Mouse (Mus musculus): ENCODE measurements around the gene Ube2g1. TPM values are rescaled to one million over a fixed set of nuclear protein-coding genes. Genes with fewer than 3 reads are reported as not detected.

Gene Ube2g1
- polyA plus RNA-seq, 1 experiment from 2014 or later, result 106 TPM

GRCm38 (mm10) chr11:72576466-72577351 lies 30.4 kb upstream of the Ube2g1 start:
- Histone ChIP-seq H3K9me3 (no peaks in the 10 kb centered on the region), H3K27me3 (peaks cover 16% of the 10 kb centered on the region; the same call in 1 of the 2 replicates), H3K4me2 (peak overlapping the region; percentile 59), H3K27ac (0 out of 2 replicates have a peak overlapping the region, but pooled peaks have one; percentile 31), H3K4me1 (peaks cover 16% of the 10 kb centered on the region), H3K4me3 (replicated peaks) (peak overlapping the region; percentile 30), H3K9ac (peak overlapping the region; percentile 44), H3K36me3 (replicated peaks) (no peaks in the 10 kb centered on the region)
- WGBS, result 2% methylated on average over 24 of the region's 24 CpGs
- ATAC-seq (ENCODE audit: low FRiP score), result peak; percentile 51; the same call in 1 of the 2 replicates

GRCm38 (mm10) chr11:72578471-72578870 lies 28.6 kb upstream of the Ube2g1 start:
- Histone ChIP-seq H3K9me3 (no peaks in the 10 kb centered on the region), H3K4me1 (peaks cover 16% of the 10 kb centered on the region), H3K4me3 (replicated peaks) (no peak overlapping the region), H3K36me3 (replicated peaks) (no peaks in the 10 kb centered on the region), H3K9ac (no peak overlapping the region), H3K4me2 (no peak overlapping the region), H3K27ac (no peak overlapping the region), H3K27me3 (peaks cover 13% of the 10 kb centered on the region; the same call in 1 of the 2 replicates)
- 79% methylated on average over 4 of the region's 4 CpGs for WGBS
- ATAC-seq (ENCODE audit: low FRiP score), result no peak

DNA sequence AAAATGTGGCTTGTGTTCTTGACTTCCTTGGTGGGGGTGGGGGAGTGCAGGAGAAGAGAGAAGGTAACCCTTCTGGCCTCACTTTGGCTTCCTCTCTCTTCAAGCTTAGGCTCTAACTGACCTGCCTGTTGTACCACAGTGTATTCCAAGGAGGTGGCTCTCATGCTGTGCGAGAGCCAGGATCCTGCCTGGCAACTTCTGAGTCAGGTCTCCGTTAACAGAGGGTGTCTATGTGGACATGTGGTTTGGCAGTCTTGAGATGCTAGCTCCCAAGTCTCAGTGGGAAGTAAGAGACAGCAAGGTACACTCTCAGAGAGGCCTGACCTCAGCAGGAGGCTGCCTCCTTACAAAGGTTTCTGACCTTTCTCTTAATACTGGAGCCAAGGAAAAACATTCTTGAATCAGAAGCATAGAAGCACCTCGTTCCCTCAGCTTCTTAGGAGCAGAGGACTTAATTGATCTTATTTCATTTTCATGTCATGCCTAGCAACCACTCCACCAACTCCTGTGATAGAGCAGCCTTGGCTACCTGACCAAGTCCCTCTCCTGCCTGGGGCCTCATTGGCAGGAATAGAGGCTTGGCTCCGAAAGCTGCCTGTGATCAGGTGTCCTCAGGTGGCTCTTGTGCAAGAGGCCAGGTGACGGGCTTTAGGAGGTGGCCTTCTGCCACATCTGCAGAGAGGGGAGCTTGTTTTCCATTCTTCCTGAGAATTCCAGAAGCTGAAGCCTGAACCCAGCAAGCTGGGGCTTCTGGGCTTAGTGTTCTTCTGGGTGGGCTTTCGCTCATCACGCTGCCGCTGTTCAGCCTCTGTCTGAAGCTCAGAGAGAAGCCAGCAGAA lies 25.3 kb upstream of the Ube2g1 start:
- peaks cover 9% of the 10 kb centered on the region; the same call in 1 of the 2 replicates for H3K27me3 ChIP-seq
- 66% methylated on average over 8 of the region's 8 CpGs for WGBS
- H3K36me3 ChIP-seq (replicated peaks), result no peaks in the 10 kb centered on the region

DNA sequence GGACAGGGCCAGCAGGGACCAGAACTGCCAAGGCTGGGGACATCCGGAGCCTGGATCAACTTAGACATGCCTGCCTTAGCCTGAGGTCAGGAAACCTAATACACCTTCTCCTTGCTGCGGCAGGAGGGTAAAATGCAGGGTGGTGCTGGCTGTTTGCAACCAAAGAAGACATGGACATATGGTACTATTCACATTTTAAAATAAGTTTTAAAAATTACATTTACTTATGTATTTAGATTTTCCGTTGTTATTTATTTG lies 24.7 kb upstream of the Ube2g1 start:
- no peak for ATAC-seq (ENCODE audit: low FRiP score)

More for the DNA sequence above, 25.3 kb upstream of the Ube2g1 start:
- Histone ChIP-seq H3K4me3 (replicated peaks) (no peak overlapping the region), H3K4me2 (no peak overlapping the region), H3K9ac (no peak overlapping the region), H3K4me1 (peaks cover 6% of the 10 kb centered on the region; the same call in 1 of the 2 replicates), H3K27ac (no peak overlapping the region), H3K9me3 (no peaks in the 10 kb centered on the region)
- no peak for ATAC-seq (ENCODE audit: low FRiP score)

DNA sequence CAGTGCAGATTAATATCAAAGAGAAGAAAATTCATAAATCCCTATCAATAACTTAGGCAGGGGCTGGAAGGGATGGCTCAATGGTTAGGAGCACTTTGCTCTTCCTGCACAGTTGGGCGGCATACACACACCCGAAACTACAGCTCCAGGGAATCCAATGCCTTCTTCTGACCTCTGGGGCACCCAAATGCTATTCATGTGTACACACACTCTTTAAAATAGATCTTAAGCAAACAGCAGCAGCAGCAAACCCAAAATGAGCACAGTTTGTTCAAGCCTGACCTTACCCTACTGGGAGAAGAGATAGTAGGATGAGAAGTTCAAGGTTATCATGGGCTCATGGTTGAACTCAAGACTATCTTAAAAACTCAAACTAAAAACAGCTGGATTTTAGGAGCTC lies 24.0 kb upstream of the Ube2g1 start:
- Histone ChIP-seq H3K4me2 (no peak overlapping the region), H3K9me3 (no peaks in the 10 kb centered on the region), H3K27me3 (0 out of 2 replicates have a peak, but pooled peaks cover 3% of the 10 kb centered on the region), H3K36me3 (replicated peaks) (no peaks in the 10 kb centered on the region), H3K4me1 (no peaks in the 10 kb centered on the region), H3K4me3 (replicated peaks) (no peak overlapping the region), H3K27ac (no peak overlapping the region), H3K9ac (no peak overlapping the region)
- 76% methylated on average over 2 of the region's 2 CpGs for WGBS
- no peak for ATAC-seq (ENCODE audit: low FRiP score)

More for the DNA sequence above, 24.7 kb upstream of the Ube2g1 start:
- Histone ChIP-seq H3K4me1 (0 out of 2 replicates have a peak, but pooled peaks cover 1% of the 10 kb centered on the region), H3K9me3 (no peaks in the 10 kb centered on the region), H3K4me3 (replicated peaks) (no peak overlapping the region), H3K4me2 (no peak overlapping the region), H3K36me3 (replicated peaks) (no peaks in the 10 kb centered on the region), H3K9ac (no peak overlapping the region), H3K27ac (no peak overlapping the region), H3K27me3 (peaks cover 9% of the 10 kb centered on the region; the same call in 1 of the 2 replicates)
- 74% methylated on average over 3 of the region's 3 CpGs for WGBS

DNA sequence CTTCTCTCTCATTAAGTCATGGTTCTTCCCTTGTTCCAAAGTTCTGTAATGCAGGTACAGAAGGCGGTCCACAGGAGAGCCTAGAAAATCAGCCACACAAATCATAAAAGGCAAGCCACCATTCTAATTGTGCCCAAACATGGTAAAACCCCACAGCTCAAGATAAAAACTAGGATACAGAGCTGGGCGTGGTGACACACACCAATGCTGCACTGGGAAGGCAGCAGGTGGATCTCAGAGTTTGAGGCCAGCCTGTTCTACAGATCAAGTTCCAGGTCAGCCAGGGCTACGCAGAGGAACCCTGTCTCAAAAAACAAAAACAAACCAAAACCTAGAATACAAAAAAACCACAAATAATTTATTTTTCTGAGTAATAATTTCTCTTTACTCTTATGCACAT lies 20.5 kb upstream of the Ube2g1 start:
- Histone ChIP-seq H3K9me3 (no peaks in the 10 kb centered on the region), H3K4me1 (no peaks in the 10 kb centered on the region), H3K27ac (no peak overlapping the region), H3K9ac (no peak overlapping the region), H3K4me2 (no peak overlapping the region), H3K27me3 (no peaks in the 10 kb centered on the region), H3K4me3 (replicated peaks) (no peak overlapping the region), H3K36me3 (replicated peaks) (no peaks in the 10 kb centered on the region)
- WGBS, result 90% methylated on average over 3 of the region's 3 CpGs
- ATAC-seq (ENCODE audit: low FRiP score), result no peak

DNA sequence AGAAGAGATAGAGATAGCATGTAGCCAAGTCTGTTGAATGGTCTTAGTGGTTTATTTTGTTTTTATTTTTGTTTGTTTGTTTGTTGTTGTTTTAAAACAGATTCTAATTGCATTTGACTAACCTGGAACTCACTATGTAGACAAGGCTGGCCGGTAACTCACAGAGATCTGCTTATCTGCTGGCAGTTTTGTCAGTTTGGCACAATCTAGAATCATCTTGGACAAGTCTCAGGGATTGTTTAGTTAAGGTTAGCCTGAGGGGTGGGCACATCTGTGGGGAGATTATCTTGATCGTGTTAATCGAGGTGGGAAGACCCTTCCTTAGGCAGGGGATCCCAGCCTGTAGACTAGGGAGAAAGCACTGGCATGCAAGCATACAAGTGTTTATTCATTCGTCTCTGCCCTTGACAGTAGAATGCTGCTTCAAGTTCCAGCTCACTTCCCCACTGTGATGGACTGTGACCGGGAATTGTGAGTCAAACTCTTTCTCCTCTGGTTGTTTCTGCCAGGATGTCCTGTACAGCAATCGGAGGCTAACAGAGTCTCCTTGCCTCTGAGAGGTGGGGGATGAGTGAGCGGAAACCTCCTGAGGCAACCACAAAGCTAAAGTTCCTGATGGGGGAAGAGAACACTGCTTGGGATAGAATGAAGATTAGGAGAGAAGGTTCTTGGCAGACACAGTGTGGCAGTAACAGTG lies 19.4 kb upstream of the Ube2g1 start:
- H3K4me1 ChIP-seq, result no peaks in the 10 kb centered on the region
- no peaks in the 10 kb centered on the region for H3K27me3 ChIP-seq
- H3K4me3 ChIP-seq (replicated peaks), result no peak overlapping the region
- WGBS, result 73% methylated on average over 7 of the region's 7 CpGs
- no peak overlapping the region for H3K9ac ChIP-seq
- no peak overlapping the region for H3K27ac ChIP-seq
- H3K9me3 ChIP-seq, result no peaks in the 10 kb centered on the region
- no peak for ATAC-seq (ENCODE audit: low FRiP score)
- H3K4me2 ChIP-seq, result no peak overlapping the region
- no peaks in the 10 kb centered on the region for H3K36me3 ChIP-seq (replicated peaks)

DNA sequence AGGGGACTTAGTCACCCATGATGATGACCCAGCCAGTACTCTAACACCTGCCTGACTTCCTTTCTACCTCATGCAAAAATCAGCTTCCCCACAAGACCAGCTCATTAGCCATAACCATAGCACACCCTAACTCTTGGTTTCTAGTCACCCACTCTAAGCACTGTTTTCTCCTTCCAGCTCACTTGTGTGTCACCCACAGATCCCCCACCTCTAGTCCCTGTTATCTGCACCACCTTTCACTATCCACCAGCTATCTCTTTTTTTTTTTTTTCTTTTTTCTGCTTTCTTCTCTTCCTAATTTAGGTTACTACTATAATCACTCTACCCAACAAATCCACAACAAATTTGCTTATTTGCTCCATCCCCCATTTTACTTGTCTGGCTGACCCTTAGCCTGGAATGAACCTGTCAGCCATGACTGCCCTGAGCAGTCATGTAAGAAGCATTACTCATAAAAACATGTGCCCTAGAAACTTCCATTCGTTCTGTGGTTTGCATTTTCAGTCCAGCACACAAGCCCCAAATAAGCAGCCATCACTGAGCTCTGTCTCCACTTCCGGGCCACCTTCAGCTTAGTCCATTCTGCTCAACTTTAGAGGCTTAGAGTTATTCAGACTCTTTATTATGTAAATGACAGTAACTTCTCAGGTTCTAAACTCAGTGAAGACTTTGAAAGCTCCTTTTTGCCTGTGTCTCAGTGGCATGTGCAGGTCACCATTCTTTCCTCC lies 11.9 kb upstream of the Ube2g1 start:
- no peaks in the 10 kb centered on the region for H3K27me3 ChIP-seq
- H3K27ac ChIP-seq, result no peak overlapping the region
- no peaks in the 10 kb centered on the region for H3K36me3 ChIP-seq (replicated peaks)
- no peak for ATAC-seq (ENCODE audit: low FRiP score)
- H3K9me3 ChIP-seq, result no peaks in the 10 kb centered on the region
- no peak overlapping the region for H3K4me3 ChIP-seq (replicated peaks)
- H3K4me2 ChIP-seq, result no peak overlapping the region
- no peaks in the 10 kb centered on the region for H3K4me1 ChIP-seq
- no peak overlapping the region for H3K9ac ChIP-seq
- 57% methylated on average over 2 of the region's 2 CpGs for WGBS

GRCm38 (mm10) chr11:72597780-72598179 lies 9.3 kb upstream of the Ube2g1 start:
- Histone ChIP-seq H3K9me3 (no peaks in the 10 kb centered on the region), H3K27me3 (no peaks in the 10 kb centered on the region), H3K27ac (no peak overlapping the region), H3K36me3 (replicated peaks) (no peaks in the 10 kb centered on the region), H3K9ac (no peak overlapping the region), H3K4me2 (no peak overlapping the region), H3K4me1 (no peaks in the 10 kb centered on the region), H3K4me3 (replicated peaks) (no peak overlapping the region)
- no peak for ATAC-seq (ENCODE audit: low FRiP score)
- WGBS, result 90% methylated on average over 4 of the region's 4 CpGs

GRCm38 (mm10) chr11:72607469-72608070 lies 487 bp downstream of the Ube2g1 start:
- under 1% methylated on average over 71 of the region's 79 CpGs for WGBS
- Histone ChIP-seq H3K9ac (peak overlapping the region; percentile 96), H3K27ac (peak overlapping the region; percentile 98), H3K4me1 (peaks cover 10% of the 10 kb centered on the region), H3K4me2 (peak overlapping the region; percentile 60), H3K27me3 (no peaks in the 10 kb centered on the region), H3K4me3 (replicated peaks) (peak overlapping the region; percentile 75), H3K9me3 (no peaks in the 10 kb centered on the region), H3K36me3 (replicated peaks) (no peaks in the 10 kb centered on the region)
- ATAC-seq (ENCODE audit: low FRiP score), result peak; percentile 61

DNA sequence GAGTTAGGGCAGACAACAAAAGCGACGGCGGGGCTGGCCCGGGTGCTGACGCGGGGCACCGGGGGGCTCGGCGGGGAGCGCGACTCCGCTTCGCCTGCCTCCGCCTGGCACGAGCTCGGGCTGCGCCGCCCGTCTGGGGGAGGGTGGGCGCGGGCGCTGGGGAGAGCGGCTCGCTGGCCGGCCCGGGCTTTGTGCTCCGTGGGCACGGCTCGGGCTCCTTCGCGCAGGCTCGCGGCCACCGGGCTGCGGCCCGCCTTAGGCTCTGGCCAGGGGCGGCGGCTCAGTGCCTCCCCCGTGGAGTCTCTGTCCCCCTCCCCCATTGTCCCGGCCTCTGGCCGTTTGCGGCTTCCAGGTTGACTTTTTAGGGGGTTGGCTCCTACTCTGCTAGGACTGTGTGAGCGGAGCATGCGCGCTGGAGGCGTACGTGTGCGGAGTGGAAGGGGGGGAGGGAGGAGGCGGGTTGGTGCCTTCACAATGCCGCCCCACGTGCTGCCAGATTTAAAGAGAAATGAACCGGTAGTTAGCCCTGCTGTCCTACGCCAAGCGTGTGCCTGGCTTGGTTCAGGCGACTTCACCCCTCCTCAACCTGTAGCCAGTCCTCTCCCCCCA lies 1.1 kb downstream of the Ube2g1 start:
- Histone ChIP-seq H3K27ac (peak overlapping the region; percentile 98), H3K36me3 (replicated peaks) (no peaks in the 10 kb centered on the region), H3K27me3 (no peaks in the 10 kb centered on the region), H3K4me1 (peaks cover 10% of the 10 kb centered on the region), H3K9me3 (no peaks in the 10 kb centered on the region), H3K4me2 (peak overlapping the region; percentile 60), H3K9ac (peak overlapping the region; percentile 96), H3K4me3 (replicated peaks) (peak overlapping the region; percentile 75)
- WGBS, result under 1% methylated on average over 34 of the region's 55 CpGs
- peak; percentile 90 for ATAC-seq (ENCODE audit: low FRiP score)

All from forebrain, embryonic 12.5 days (tissue).